26 mouse cellular contexts compared by ENCODE assay signal in the genomic region with DNA sequence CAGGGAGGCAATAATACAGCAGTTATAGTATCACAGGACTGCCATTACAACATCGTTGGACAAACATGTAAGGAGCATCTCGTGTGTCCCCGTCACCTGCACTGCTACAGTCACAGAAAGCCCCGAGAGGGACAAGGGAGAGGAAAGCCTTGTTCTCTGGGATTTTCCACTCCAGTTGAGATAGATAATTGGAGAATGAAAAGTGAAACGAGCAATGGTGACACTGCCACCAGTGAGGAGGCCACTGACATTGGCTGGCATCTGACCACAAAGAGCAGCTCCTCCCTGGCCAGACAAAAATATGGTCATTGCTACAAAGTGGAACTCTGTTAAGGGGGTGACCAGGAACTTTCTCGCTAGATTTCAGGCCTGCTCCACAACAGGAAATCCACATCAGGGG. TPM values are rescaled to one million over a fixed set of nuclear protein-coding genes. Genes with fewer than 3 reads are reported as not detected.
"Had no signal": no experiment of that assay in that cellular context is flagged by ENCODE, and none has a peak within 500 bp of the region (broad histone marks: within the 10 kb centered on the region; RNA-seq: fewer than 3 reads in every experiment).

No protein-coding gene starts in this region.

- H3K27me3 ChIP-seq: intestine, embryonic 15.5 days; liver, embryonic 13.5 days; midbrain, embryonic 15.5 days; neural tube, embryonic 12.5 days had no signal

- H3K4me3 ChIP-seq: intestine, embryonic 15.5 days; left cerebral cortex, adult 2 months; liver, embryonic 13.5 days; midbrain, embryonic 15.5 days; neural tube, embryonic 12.5 days had no signal

- ATAC-seq: intestine, embryonic 15.5 days; midbrain, embryonic 15.5 days had no signal

- H3K4me2 ChIP-seq: intestine, embryonic 15.5 days; liver, embryonic 13.5 days; midbrain, embryonic 11.5 days; midbrain, embryonic 15.5 days; neural tube, embryonic 12.5 days had no signal

- H3K4me1 ChIP-seq: intestine, embryonic 15.5 days; liver, embryonic 13.5 days; midbrain, embryonic 15.5 days; neural tube, embryonic 12.5 days had no signal

- H3K9ac ChIP-seq: intestine, embryonic 15.5 days; liver, embryonic 13.5 days; midbrain, embryonic 15.5 days; neural tube, embryonic 12.5 days had no signal

- H3K9me3 ChIP-seq: intestine, embryonic 15.5 days; liver, embryonic 13.5 days; midbrain, embryonic 15.5 days; neural tube, embryonic 12.5 days had no signal

- H3K27ac ChIP-seq: intestine, embryonic 15.5 days; kidney, postnatal 0 days; left cerebral cortex, adult 2 months; liver, embryonic 13.5 days; midbrain, embryonic 15.5 days; neural tube, embryonic 12.5 days; stomach, postnatal 0 days had no signal

- DNase-seq: kidney, adult 11 months; layer of hippocampus, postnatal 36 days; liver, embryonic 13.5 days; lung, adult 2 months; lung, postnatal 14 days; lung, postnatal 4 days; right cerebral cortex, adult 18-20 months; right cerebral cortex, postnatal 14 days; right cerebral cortex, postnatal 4 days; thymus, postnatal 25 days had no signal

RNA-seq across cellular contexts. Expression of a gene that starts 26.7 kb away (rescaled TPM):
- total RNA-seq: layer of hippocampus, postnatal 10 days; layer of hippocampus, postnatal 36 days; left cerebral cortex, adult 2 months; left cerebral cortex, postnatal 10 days; left cerebral cortex, postnatal 36 days; liver, adult 2 months; megakaryocyte-erythroid progenitor cell, adult 5-6 weeks; neutrophil, adult 5-6 weeks had no signal
- polyA plus RNA-seq: intestine, embryonic 15.5 days; limb, embryonic 14.5 days; liver, adult 2 months; liver, embryonic 13.5 days; liver, embryonic 16.5 days had no signal

RNA-seq across cellular contexts. Expression of a gene that starts 28.2 kb away (rescaled TPM):
- total RNA-seq: megakaryocyte progenitor cell, adult 5-6 weeks; neutrophil, adult 5-6 weeks had no signal
